Mouse (Mus musculus) ES-E14 (cell line): Measurements from ENCODE around the gene Fgf14.
"Not testable (repeated sequence)": the region's sequence is repeated elsewhere in the genome, so short reads cannot be mapped to it uniquely, and the experiment has no call there.

Experiments
- CHD2 ChIP-seq: IDR thresholded peaks from 2 replicates; pipeline ENCODE4 v1.6.1; 2014; ENCODE audit warnings: mild to moderate bottlenecking, low read depth, low read length, inconsistent platforms
- HCFC1 ChIP-seq: IDR thresholded peaks from 2 replicates; pipeline ENCODE4 v1.6.1; 2012; ENCODE audit warnings: low read length, inconsistent platforms, borderline replicate concordance; ENCODE audit not compliant: insufficient read depth
- MAFK ChIP-seq: IDR thresholded peaks from 2 replicates; pipeline ENCODE4 v1.6.1; 2014; ENCODE audit warnings: mild to moderate bottlenecking, low read depth, low read length, inconsistent platforms; ENCODE audit not compliant: insufficient read depth
- ZC3H11A ChIP-seq: IDR thresholded peaks from 2 replicates; pipeline ENCODE4 v1.6.1; 2012; ENCODE audit warnings: low read depth, mild to moderate bottlenecking, inconsistent platforms, low read length, borderline replicate concordance
- ZNF384 ChIP-seq: IDR thresholded peaks from 2 replicates; pipeline ENCODE4 v1.6.1; 2012; ENCODE audit warnings: low read depth, low read length, inconsistent platforms

GRCm38 (mm10) chr14:124439298-124439697 is 237.6 kb downstream of the Fgf14 start:
- not testable (repeated sequence) for TF ChIP-seq CHD2, ZC3H11A, ZNF384, HCFC1, MAFK
